In the genomic region with DNA sequence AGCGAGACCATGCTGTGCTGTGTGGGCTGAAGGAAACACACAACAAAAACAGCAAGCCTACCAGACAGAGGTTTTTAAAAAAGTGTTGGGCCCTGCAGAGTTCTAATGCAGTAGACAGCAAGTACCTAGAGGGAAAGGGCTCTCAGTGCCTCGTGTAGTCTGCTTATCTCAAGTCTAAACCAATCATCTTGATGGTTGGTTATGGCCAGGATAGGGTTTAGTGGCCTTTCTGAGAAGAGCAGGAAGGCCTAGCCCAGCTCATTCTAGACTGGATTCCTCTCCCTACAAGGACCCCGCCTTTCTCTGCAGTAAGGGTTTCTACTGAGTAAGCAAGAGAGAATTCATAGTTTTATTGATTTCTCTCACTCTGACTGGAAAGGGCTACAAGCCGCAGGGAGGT, we compare ENCODE assay signal across 12 mouse cellular contexts.
DNase-seq lines count a peak whose midpoint lies in the region; ATAC-seq and TF ChIP-seq lines count a peak whose summit lies in the region.
"Had no signal": no experiment of that assay in that cellular context is flagged by ENCODE, and none has a peak within 500 bp of the region (broad histone marks: within the 10 kb centered on the region; RNA-seq: fewer than 3 reads in every experiment).

No protein-coding gene starts in this region.

- H3K9me3 ChIP-seq in kidney, embryonic 15.5 days (replicated peaks), result no peaks in the 10 kb centered on the region
- no peaks in the 10 kb centered on the region for H3K9me3 ChIP-seq in MEL (replicated peaks; ENCODE audit: insufficient read depth, low read length)
- H3K9me3 ChIP-seq in embryonic facial prominence, embryonic 13.5 days, result no peaks in the 10 kb centered on the region
- no peaks in the 10 kb centered on the region for H3K9me3 ChIP-seq in intestine, postnatal 0 days (ENCODE audit: control insufficient read depth)

- H3K4me1 ChIP-seq in kidney, embryonic 15.5 days, result peaks cover 61% of the 10 kb centered on the region
- H3K4me1 ChIP-seq in MEL (ENCODE audit: control insufficient read depth in 1 of 2, insufficient read depth in 2 of 2, low read length in 2 of 2), result peaks cover 5 to 27% of the 10 kb centered on the region in 2 experiments
- H3K4me1 ChIP-seq in embryonic facial prominence, embryonic 13.5 days, result peaks cover 49% of the 10 kb centered on the region
- peaks cover 12% of the 10 kb centered on the region for H3K4me1 ChIP-seq in intestine, postnatal 0 days (replicated peaks; ENCODE audit: control insufficient read depth, insufficient read depth, low read length)
- peaks cover 21% of the 10 kb centered on the region for H3K4me1 ChIP-seq in cerebellum, adult 2 months (ENCODE audit: control insufficient read depth, insufficient read depth, low read length)

- no peak for TF ChIP-seq EP300 in MEL (IDR thresholded peaks at IDR 0.05; ENCODE audit: low read depth in 1 of 2, low read length in 2 of 2)

- H3K4me2 ChIP-seq in kidney, embryonic 15.5 days, result no peak overlapping the region
- no peak overlapping the region for H3K4me2 ChIP-seq in embryonic facial prominence, embryonic 13.5 days
- H3K4me2 ChIP-seq in intestine, postnatal 0 days (replicated peaks; ENCODE audit: low read depth), result no peak overlapping the region; the same call in 1 of the 2 replicates

- TF ChIP-seq CTCF in MEL (IDR thresholded peaks at IDR 0.05 in 2 of 3, conservative IDR thresholded peaks at IDR 0.05 in 1 of 3; ENCODE audit: control insufficient read depth in 1 of 3, insufficient read depth in 1 of 3, low read depth in 2 of 3, low read length in 3 of 3, poor library complexity in 1 of 3, severe bottlenecking in 1 of 3), result no peak
- no peak for TF ChIP-seq CTCF in intestine, postnatal 0 days (IDR thresholded peaks at IDR 0.05; ENCODE audit: low read depth)
- no peak for TF ChIP-seq CTCF in cerebellum, adult 2 months (IDR thresholded peaks at IDR 0.05; ENCODE audit: borderline replicate concordance, insufficient read depth, low read depth, low read length)

- no peaks in the 10 kb centered on the region for H3K36me3 ChIP-seq in kidney, embryonic 15.5 days
- peaks cover 0 to 14% of the 10 kb centered on the region in 2 experiments; a peak in 2 of 4 replicates for H3K36me3 ChIP-seq in MEL (ENCODE audit: control insufficient read depth in 1 of 2, insufficient read depth in 2 of 2, low read length in 2 of 2)
- H3K36me3 ChIP-seq in embryonic facial prominence, embryonic 13.5 days, result no peaks in the 10 kb centered on the region
- H3K36me3 ChIP-seq in intestine, postnatal 0 days (ENCODE audit: control insufficient read depth, insufficient read depth), result no peaks in the 10 kb centered on the region

- TF ChIP-seq RAD21 in MEL (IDR thresholded peaks at IDR 0.05; ENCODE audit: low read depth, low read length), result no peak

- no peak overlapping the region for H3K9ac ChIP-seq in kidney, embryonic 15.5 days
- no peak overlapping the region for H3K9ac ChIP-seq in MEL (ENCODE audit: control insufficient read depth, low read depth, low read length, poor library complexity, severe bottlenecking)
- no peak overlapping the region for H3K9ac ChIP-seq in embryonic facial prominence, embryonic 13.5 days
- no peak overlapping the region for H3K9ac ChIP-seq in intestine, postnatal 0 days (ENCODE audit: low read depth, low read length)

- H3K27ac ChIP-seq in kidney, embryonic 15.5 days, result peak overlapping the region; percentile 98
- no peak overlapping the region for H3K27ac ChIP-seq in MEL (ENCODE audit: control insufficient read depth, low read depth, low read length)
- peak overlapping the region; percentile 97 for H3K27ac ChIP-seq in embryonic facial prominence, embryonic 13.5 days
- H3K27ac ChIP-seq in intestine, postnatal 0 days (ENCODE audit: low read depth, low read length), result peak overlapping the region; percentile 80; the same call in 1 of the 2 replicates
- H3K27ac ChIP-seq in cerebellum, adult 2 months (ENCODE audit: insufficient read depth, low read length), result no peak overlapping the region

- no peak for DNase-seq in kidney, postnatal 14 days
- DNase-seq in MEL (ENCODE audit: low read depth, low spot score), result peak; percentile 24
- DNase-seq in spleen, adult 12 weeks (ENCODE audit: low spot score), result no peak
- no peak for DNase-seq in cerebellum, adult 2 months
- DNase-seq: kidney, adult 9 months; lung, postnatal 14 days; thymus, postnatal 36 days had no signal

- ATAC-seq in kidney, embryonic 15.5 days (replicated peaks; ENCODE audit: low FRiP score), result no peak
- no peak for ATAC-seq in embryonic facial prominence, embryonic 13.5 days (ENCODE audit: insufficient number of reproducible peaks, insufficient read depth, low FRiP score, low TSS enrichment, low read depth)
- no peak for ATAC-seq in intestine, postnatal 0 days
- no peak for ATAC-seq in granulocyte monocyte progenitor cell, adult 5-6 weeks (replicated peaks; ENCODE audit: poor library complexity, severe bottlenecking)

- H3K27me3 ChIP-seq in kidney, embryonic 15.5 days, result no peaks in the 10 kb centered on the region
- no peaks in the 10 kb centered on the region for H3K27me3 ChIP-seq in MEL (ENCODE audit: control insufficient read depth in 1 of 2, insufficient read depth in 2 of 2, low read length in 2 of 2)
- H3K27me3 ChIP-seq in embryonic facial prominence, embryonic 13.5 days, result no peaks in the 10 kb centered on the region
- H3K27me3 ChIP-seq in intestine, postnatal 0 days (replicated peaks; ENCODE audit: control insufficient read depth, insufficient read depth, low read length), result no peaks in the 10 kb centered on the region
- H3K27me3 ChIP-seq in cerebellum, adult 2 months (ENCODE audit: control insufficient read depth, insufficient read depth, low read length), result no peaks in the 10 kb centered on the region

- no peak for TF ChIP-seq POLR2A in MEL (IDR thresholded peaks at IDR 0.05; ENCODE audit: control insufficient read depth in 1 of 2, insufficient read depth in 1 of 2, low read depth in 1 of 2, low read length in 2 of 2, poor library complexity in 1 of 2)
- no peak for TF ChIP-seq POLR2A in cerebellum, adult 2 months (IDR thresholded peaks at IDR 0.05; ENCODE audit: borderline replicate concordance, insufficient read depth, low read length)

- H3K79me2 ChIP-seq in MEL (ENCODE audit: control insufficient read depth, insufficient read depth, low read length, poor library complexity), result no peaks in the 10 kb centered on the region

- no peak overlapping the region for H3K4me3 ChIP-seq in kidney, embryonic 15.5 days (replicated peaks)
- no peak overlapping the region for H3K4me3 ChIP-seq in MEL (ENCODE audit: control insufficient read depth in 1 of 2, insufficient read depth in 1 of 2, low read depth in 2 of 2, low read length in 2 of 2)
- H3K4me3 ChIP-seq in embryonic facial prominence, embryonic 13.5 days, result no peak overlapping the region
- no peak overlapping the region for H3K4me3 ChIP-seq in intestine, postnatal 0 days (ENCODE audit: low read depth, low read length)
- H3K4me3 ChIP-seq in cerebellum, adult 2 months (replicated peaks; ENCODE audit: insufficient read depth, low read depth, low read length), result no peak overlapping the region
- H3K4me3 ChIP-seq: erythroblast, embryonic 14.5 days had no signal

- 60% methylated on average over 4 of the region's 4 CpGs for WGBS in kidney, embryonic 15.5 days
- WGBS in embryonic facial prominence, embryonic 13.5 days, result 53% methylated on average over 4 of the region's 4 CpGs
- WGBS in intestine, postnatal 0 days, result 45% methylated on average over 4 of the region's 4 CpGs
- WGBS in cerebellum, adult 2 months, result 87% methylated on average over 4 of the region's 4 CpGs

TF ChIP-seq in MEL, 35 proteins besides CTCF, POLR2A, EP300 and RAD21:
- TF ChIP-seq ELF1 (IDR thresholded peaks at IDR 0.05; ENCODE audit: low read depth, low read length) (no peak), RCOR1 (IDR thresholded peaks at IDR 0.05; ENCODE audit: low read depth, low read length) (no peak), ZMIZ1 (IDR thresholded peaks at IDR 0.05; ENCODE audit: low read depth, low read length) (no peak), MAFK (IDR thresholded peaks at IDR 0.05; ENCODE audit: borderline replicate concordance, low read depth, low read length) (no peak), ETS1 (IDR thresholded peaks at IDR 0.05; ENCODE audit: low read depth, low read length) (no peak), MAZ (IDR thresholded peaks at IDR 0.05; ENCODE audit: low read depth, low read length) (no peak), NRF1 (IDR thresholded peaks at IDR 0.05; ENCODE audit: insufficient read depth, low read depth, low read length, poor library complexity, severe bottlenecking) (no peak), TBP (IDR thresholded peaks at IDR 0.05; ENCODE audit: low read depth, low read length) (no peak), CHD1 (IDR thresholded peaks at IDR 0.05; ENCODE audit: low read depth, low read length) (no peak), BHLHE40 (IDR thresholded peaks at IDR 0.05; ENCODE audit: borderline replicate concordance, low read depth, low read length) (no peak), MYC (IDR thresholded peaks at IDR 0.05; ENCODE audit: low read depth, low read length) (no peak), HCFC1 (IDR thresholded peaks at IDR 0.05; ENCODE audit: low read depth, low read length) (no peak), NELFE (IDR thresholded peaks at IDR 0.05; ENCODE audit: low read depth, low read length) (no peak), ZKSCAN1 (IDR thresholded peaks at IDR 0.05; ENCODE audit: low read depth, low read length) (no peak)
TF ChIP-seq in MEL: peak in this region for 0.

Comparison
In these comparisons a context has a peak if more than half of its experiments do, and no peak if none do; other contexts are left out.
1. H3K27ac ChIP-seq: peak in kidney, embryonic 15.5 days (single experiment), embryonic facial prominence, embryonic 13.5 days (single experiment) and intestine, postnatal 0 days (single experiment); none in MEL (single experiment) and cerebellum, adult 2 months (single experiment).